Mouse (Mus musculus) small intestine, adult 2 months (tissue): Measurements from ENCODE around the gene Akap13.

Experiments used
- CTCF ChIP-seq: fragments of 200-500 bp; IDR thresholded peaks from 2 replicates; pipeline ENCODE4 v1.5.1; 2012; ENCODE audit warnings: low read depth, mild to moderate bottlenecking, control low read depth, inconsistent platforms, low read length, moderate library complexity, mixed read lengths; ENCODE audit not compliant: insufficient replicate concordance, insufficient read length; ENCODE audit errors: extremely low read depth
- POLR2A ChIP-seq: fragments of 200-500 bp; IDR thresholded peaks from 2 replicates; pipeline ENCODE4 v1.6.1; 2012; ENCODE audit warnings: low read depth, mild to moderate bottlenecking, control low read depth, inconsistent platforms, low read length, moderate library complexity

DNA sequence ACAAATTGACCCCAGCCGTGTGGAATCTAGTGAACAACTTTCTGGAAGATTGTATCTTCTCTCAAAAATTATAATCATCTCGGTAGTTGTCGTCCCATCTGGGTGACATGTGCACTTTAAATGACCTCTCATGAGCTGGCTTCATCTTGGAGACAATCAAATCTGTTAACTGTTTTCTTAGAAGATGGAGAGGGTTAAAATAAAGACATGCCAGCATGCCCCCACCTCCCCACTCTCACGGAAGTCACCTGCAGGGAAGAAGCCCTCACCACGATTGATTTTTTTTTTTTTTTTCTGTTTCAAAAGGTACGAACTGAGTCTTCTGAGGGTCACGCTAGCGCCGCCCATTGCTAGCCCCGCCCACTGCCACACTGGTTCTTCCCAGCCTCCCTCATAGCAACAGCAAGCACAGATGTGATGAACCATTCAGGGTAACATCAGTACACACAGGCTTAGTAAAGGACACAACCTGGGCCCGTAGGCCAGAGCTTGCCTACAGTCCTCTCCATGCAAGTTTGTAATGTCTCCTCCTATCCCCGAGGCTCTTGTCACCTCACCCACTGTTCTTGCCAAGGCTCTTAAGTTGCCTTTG, 298.0 kb downstream of the Akap13 start:
- TF ChIP-seq POLR2A (no peak), CTCF (no peak)
